Mouse (Mus musculus) liver, embryonic 14.5 days (tissue): ENCODE results near the gene Ccnjl.

Experiments used
- CTCF ChIP-seq: IDR thresholded peaks from 2 replicates; pipeline ENCODE4 v1.5.1; 2016; ENCODE audit warnings: antibody characterized with exemption, low read depth, control low read depth
- EP300 ChIP-seq: IDR thresholded peaks from 2 replicates; pipeline ENCODE4 v1.6.1; 2016; ENCODE audit warnings: antibody characterized with exemption, low read depth

DNA sequence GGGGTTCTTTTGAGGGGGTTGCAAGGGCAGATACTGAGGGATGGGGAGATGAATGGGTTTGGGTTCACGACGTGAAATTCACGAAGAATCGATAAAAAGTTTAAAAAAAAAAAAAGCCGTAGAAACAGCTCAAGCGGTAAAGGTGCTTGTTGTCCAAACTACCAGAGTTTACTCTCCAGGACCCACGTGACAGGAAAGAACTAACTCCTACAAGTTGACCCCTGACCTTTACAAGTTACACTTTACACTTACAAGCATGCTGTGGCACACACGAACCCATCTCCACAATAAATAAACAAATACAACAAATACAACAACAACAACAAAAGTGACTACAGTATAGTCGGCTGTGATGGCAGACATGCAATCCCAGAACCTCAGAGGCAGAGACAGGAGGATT lies 103.1 kb downstream of the Ccnjl start:
- TF ChIP-seq CTCF (no peak), EP300 (no peak)
